Mouse (Mus musculus): ENCODE data around the gene Fkbp5. TPM values are rescaled to one million over a fixed set of nuclear protein-coding genes. Genes with fewer than 3 reads are reported as not detected.

Fkbp5 gene
- polyA plus RNA-seq, 1 experiment from 2014 or later: 33.5 TPM

DNA sequence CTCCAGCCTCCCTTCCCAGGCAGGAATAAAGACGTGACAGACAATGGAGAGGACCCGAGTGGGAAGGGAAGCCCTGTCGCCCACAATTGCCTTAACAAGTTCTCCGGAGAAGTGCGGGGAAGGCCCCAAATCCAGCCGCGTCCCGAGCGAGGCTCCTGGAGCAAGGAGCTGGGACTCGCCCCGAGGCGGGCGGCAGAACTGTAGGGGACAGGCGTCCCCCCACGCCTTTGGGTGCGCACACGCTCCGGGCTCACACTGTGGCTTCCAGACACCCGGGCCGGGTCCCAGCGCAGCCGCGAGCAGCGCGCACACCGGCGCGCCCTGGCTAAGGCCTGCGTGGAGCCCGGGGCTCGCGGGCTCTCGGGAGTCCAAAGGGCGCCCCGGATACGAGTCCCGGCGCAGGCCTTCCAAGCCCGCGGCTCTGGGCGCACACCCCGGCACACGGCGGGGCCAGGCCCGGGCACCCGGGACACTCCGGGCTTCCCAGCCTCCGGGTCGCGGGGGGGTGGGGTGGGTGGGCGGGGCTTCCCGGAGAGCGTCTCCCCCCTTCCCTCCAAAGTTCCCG, 167.3 kb downstream of the Fkbp5 start:
- WGBS: under 1% methylated on average over 54 of the region's 54 CpGs
- peak; percentile 63 for DNase-seq (ENCODE audit: extremely low spot score, low spot score)
- Histone ChIP-seq H3K27ac (peak overlapping the region; percentile 91), H3K4me1 (peaks cover 67% of the 10 kb centered on the region), H3K4me3 (peak overlapping the region; percentile 85), H3K36me3 (replicated peaks) (no peaks in the 10 kb centered on the region), H3K9me3 (no peaks in the 10 kb centered on the region), H3K27me3 (ENCODE audit: poor library complexity, severe bottlenecking) (peaks cover 82% of the 10 kb centered on the region)

DNA sequence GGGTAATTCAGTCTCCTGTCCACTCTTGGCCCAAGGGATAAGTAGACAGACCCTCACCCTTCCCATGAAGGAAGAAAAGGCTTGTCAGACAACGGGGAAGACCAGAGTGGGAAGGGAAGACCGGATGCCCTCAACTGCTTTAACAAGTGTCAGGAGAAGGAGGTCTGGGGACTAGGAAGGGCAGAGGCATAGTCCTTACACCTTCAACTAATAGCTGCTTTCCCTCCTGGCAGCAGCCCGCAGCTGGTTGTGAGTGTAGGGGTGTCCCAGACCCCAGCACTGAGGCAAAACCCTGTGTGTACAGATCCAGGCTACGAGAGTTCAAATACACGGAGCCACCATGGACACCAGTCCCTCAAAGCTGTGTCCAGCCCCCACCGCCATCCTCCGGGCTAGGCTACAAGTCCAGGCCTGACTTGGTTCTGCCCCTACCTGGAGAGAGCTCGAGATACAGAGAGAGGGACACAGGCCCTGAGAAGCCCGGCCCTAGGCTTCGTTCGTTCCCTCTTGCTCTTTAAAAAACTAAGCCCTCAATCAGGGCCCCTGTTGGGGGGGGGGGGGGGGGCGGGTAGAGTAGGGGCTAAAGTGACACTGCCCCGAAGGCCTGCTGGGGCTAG, 168.0 kb downstream of the Fkbp5 start:
- H3K36me3 ChIP-seq (replicated peaks): no peaks in the 10 kb centered on the region
- H3K27me3 ChIP-seq (ENCODE audit: poor library complexity, severe bottlenecking): peaks cover 84% of the 10 kb centered on the region
- peaks cover 73% of the 10 kb centered on the region for H3K4me1 ChIP-seq
- peak overlapping the region; percentile 91 for H3K27ac ChIP-seq
- 11% methylated on average over 13 of the region's 13 CpGs for WGBS
- peak overlapping the region; percentile 85 for H3K4me3 ChIP-seq
- H3K9me3 ChIP-seq: no peaks in the 10 kb centered on the region
- no peak for DNase-seq (ENCODE audit: extremely low spot score, low spot score)

Small RNA genes lying within 50 kb of the gene (microRNA-seq; reads per million reads assigned to microRNA genes)
- gene Gm25195 (not detected), gene Mir6969 (not detected)

Other genes with a start within 250 kb of the Fkbp5 start
- gene Fance, start 204.0 kb downstream of the Fkbp5 start, polyA plus RNA-seq (2016; fragmentation: Nextera tagmentation; extraction: Ambion mirVana): 31.6 and 32.5 TPM in 2 replicates
- 511 and 540 TPM in 2 replicates for gene Rpl10a, start 189.1 kb downstream of the Fkbp5 start, polyA plus RNA-seq (2016; fragmentation: Nextera tagmentation; extraction: Ambion mirVana)
- 5.2 and 5.5 TPM in 2 replicates for gene Tead3, start 166.7 kb downstream of the Fkbp5 start, polyA plus RNA-seq (2016; fragmentation: Nextera tagmentation; extraction: Ambion mirVana)
- gene Tulp1, start 152.3 kb downstream of the Fkbp5 start, polyA plus RNA-seq (2016; fragmentation: Nextera tagmentation; extraction: Ambion mirVana): 3.5 and 3.8 TPM in 2 replicates
- gene Armc12, start 13.3 kb upstream of the Fkbp5 start, polyA plus RNA-seq (2016; fragmentation: Nextera tagmentation; extraction: Ambion mirVana): not detected in 2 replicates
- not detected in 2 replicates for gene Clpsl2, start 31.9 kb upstream of the Fkbp5 start, polyA plus RNA-seq (2016; fragmentation: Nextera tagmentation; extraction: Ambion mirVana)
- gene Clps, start 43.2 kb upstream of the Fkbp5 start, polyA plus RNA-seq (2016; fragmentation: Nextera tagmentation; extraction: Ambion mirVana): not detected in 2 replicates
- 0.41 and 0.45 TPM in 2 replicates for gene Lhfpl5, start 58.1 kb upstream of the Fkbp5 start, polyA plus RNA-seq (2016; fragmentation: Nextera tagmentation; extraction: Ambion mirVana)
- 128 and 135 TPM in 2 replicates for gene Srpk1, start 105.2 kb upstream of the Fkbp5 start, polyA plus RNA-seq (2016; fragmentation: Nextera tagmentation; extraction: Ambion mirVana)
- gene Slc26a8, start 172.7 kb upstream of the Fkbp5 start, polyA plus RNA-seq (2016; fragmentation: Nextera tagmentation; extraction: Ambion mirVana): 0.50 and 0.58 TPM in 2 replicates
- 41.2 and 42.2 TPM in 2 replicates for gene Mapk14, start 173.8 kb upstream of the Fkbp5 start, polyA plus RNA-seq (2016; fragmentation: Nextera tagmentation; extraction: Ambion mirVana)
- gene AC170998.1, start 208.6 kb upstream of the Fkbp5 start, polyA plus RNA-seq (2016; fragmentation: Nextera tagmentation; extraction: Ambion mirVana): 2.6 and 4.3 TPM in 2 replicates

Measured in forebrain, embryonic 10.5 days (tissue).